Mouse (Mus musculus) heart, embryonic 14.5 days (tissue): ENCODE measurements at regions not wholly inside any gene's neighbourhood (a gene's known extent, or its start where the extent isn't known, plus 50 kb on each side); places are given as distances from the start of the nearest gene placed in this dataset.

ENCODE experiments used
- ATAC-seq: fragments of 200-750 bp; cut with Nextera tagmentation; 2 replicates; pipeline ENCODE4 v1.8.0; 2017; ENCODE audit warnings: low read depth, moderate TSS enrichment; ENCODE audit not compliant: insufficient number of reproducible peaks, insufficient read depth, low FRiP score
- H3K27ac ChIP-seq, 2 experiments: fragments of 200-500 bp in 1 of 2; fragments of 300-500 bp in 1 of 2; sonication (generic) in 1 of 2; replicated peaks in 1 of 2; 2 replicates each; pipeline ENCODE4 v1.5.1; 2012 to 2014; ENCODE audit warnings: low read depth in 2 of 2, low read length in 2 of 2, control low read depth in 1 of 2, mild to moderate bottlenecking in 1 of 2, mixed read lengths in 1 of 2; ENCODE audit not compliant: control insufficient read depth in 1 of 2, insufficient read depth in 1 of 2
- H3K27me3 ChIP-seq: fragments of 300-500 bp; sonication (generic); 2 replicates; pipeline ENCODE4 v1.6.1; 2014; ENCODE audit warnings: mild to moderate bottlenecking, low read length, control low read depth; ENCODE audit not compliant: control insufficient read depth, insufficient read depth
- H3K36me3 ChIP-seq: fragments of 300-500 bp; sonication (generic); 2 replicates; pipeline ENCODE4 v1.6.1; 2014; ENCODE audit warnings: mild to moderate bottlenecking, control low read depth, low read length, mixed read lengths; ENCODE audit not compliant: control insufficient read depth, insufficient read depth
- H3K4me1 ChIP-seq, 2 experiments: fragments of 200-500 bp in 1 of 2; fragments of 300-500 bp in 1 of 2; sonication (generic) in 1 of 2; 2 replicates each; pipeline ENCODE4 v1.6.1; 2012 to 2014; ENCODE audit warnings: low read length in 2 of 2, control low read depth in 1 of 2, mixed read lengths in 1 of 2; ENCODE audit not compliant: control insufficient read depth in 2 of 2, insufficient read depth in 2 of 2
- H3K4me2 ChIP-seq: fragments of 300-500 bp; sonication (generic); 2 replicates; pipeline ENCODE4 v1.6.1; 2014; ENCODE audit warnings: mild to moderate bottlenecking, low read length
- H3K4me3 ChIP-seq, 2 experiments: fragments of 200-500 bp in 1 of 2; fragments of 300-500 bp in 1 of 2; sonication (generic) in 1 of 2; 2 replicates each; pipeline ENCODE4 v1.5.1; 2012 to 2014; ENCODE audit warnings: low read length in 2 of 2, mild to moderate bottlenecking in 2 of 2, control low read depth in 1 of 2, low read depth in 1 of 2, moderate library complexity in 1 of 2; ENCODE audit not compliant: control insufficient read depth in 1 of 2, insufficient read depth in 1 of 2
- H3K9ac ChIP-seq: fragments of 300-500 bp; sonication (generic); 2 replicates; pipeline ENCODE4 v1.6.1; 2014; ENCODE audit warnings: mild to moderate bottlenecking, low read length
- H3K9me3 ChIP-seq: fragments of 300-500 bp; sonication (generic); 2 replicates; pipeline ENCODE4 v1.6.1; 2016; ENCODE audit warnings: low read length, control low read depth; ENCODE audit not compliant: control insufficient read depth
- WGBS: fragments of 180-500 bp; shearing (Covaris S2); extraction: QIAGEN DNeasy Blood & Tissue Kit; methylation state at CpG from one replicate; pipeline ENCODE4 v1.1.7; 2014; 5-methylcytosine and 5-hydroxymethylcytosine counted together

DNA sequence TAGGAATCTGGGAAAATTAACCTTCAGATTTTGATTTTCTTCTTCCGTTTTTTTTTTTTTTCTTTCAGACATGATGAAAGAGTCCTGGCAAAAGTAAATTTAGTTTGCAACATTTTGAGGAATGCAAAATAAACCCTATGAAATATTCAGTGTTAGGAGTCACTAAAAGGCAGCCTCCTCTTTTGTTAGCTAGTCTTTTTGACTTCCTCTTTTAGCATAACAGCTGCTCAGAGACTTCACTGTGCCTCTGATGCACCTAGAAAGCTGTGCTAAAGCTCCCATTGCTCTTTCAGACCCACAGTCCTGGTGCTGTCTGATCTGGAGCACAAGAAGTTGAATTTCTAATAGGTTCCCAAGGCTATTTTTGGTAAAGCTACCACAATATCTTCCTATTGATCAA lies 498.5 kb upstream of the Cblb start:
- no peaks in the 10 kb centered on the region for H3K9me3 ChIP-seq
- H3K36me3 ChIP-seq, result no peaks in the 10 kb centered on the region
- WGBS, result 86% methylated on average over 1 of the region's 1 CpGs
- H3K9ac ChIP-seq, result no peak overlapping the region
- no peak for ATAC-seq
- H3K27me3 ChIP-seq, result no peaks in the 10 kb centered on the region
- no peak overlapping the region for H3K4me3 ChIP-seq
- H3K27ac ChIP-seq, result no peak overlapping the region
- no peak overlapping the region for H3K4me2 ChIP-seq
- H3K4me1 ChIP-seq, result no peaks in the 10 kb centered on the region

DNA sequence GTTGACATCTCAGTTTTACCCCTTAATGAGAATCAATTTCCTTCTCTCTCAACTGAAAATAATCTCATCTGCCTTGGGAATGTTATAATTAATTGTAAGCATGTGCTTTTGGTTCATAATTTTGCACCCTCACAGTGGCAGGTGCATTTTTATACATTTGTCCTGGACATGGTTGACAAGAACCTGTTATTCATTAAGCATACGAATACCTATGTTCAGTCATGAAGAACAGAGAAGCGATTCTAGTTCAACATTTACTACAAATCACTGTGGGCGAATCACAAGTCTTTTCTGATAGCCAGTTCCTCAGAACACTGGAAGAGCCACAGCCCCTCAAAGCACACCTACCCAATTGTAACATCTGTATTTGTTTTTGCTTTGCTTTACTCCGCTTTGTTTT lies 487.3 kb upstream of the Cblb start:
- no peaks in the 10 kb centered on the region for H3K9me3 ChIP-seq
- H3K27me3 ChIP-seq, result no peaks in the 10 kb centered on the region
- H3K4me2 ChIP-seq, result no peak overlapping the region
- no peaks in the 10 kb centered on the region for H3K4me1 ChIP-seq
- H3K9ac ChIP-seq, result no peak overlapping the region
- 83% methylated on average over 4 of the region's 4 CpGs for WGBS
- H3K27ac ChIP-seq, result no peak overlapping the region
- no peak overlapping the region for H3K4me3 ChIP-seq
- no peaks in the 10 kb centered on the region for H3K36me3 ChIP-seq
- ATAC-seq, result no peak

DNA sequence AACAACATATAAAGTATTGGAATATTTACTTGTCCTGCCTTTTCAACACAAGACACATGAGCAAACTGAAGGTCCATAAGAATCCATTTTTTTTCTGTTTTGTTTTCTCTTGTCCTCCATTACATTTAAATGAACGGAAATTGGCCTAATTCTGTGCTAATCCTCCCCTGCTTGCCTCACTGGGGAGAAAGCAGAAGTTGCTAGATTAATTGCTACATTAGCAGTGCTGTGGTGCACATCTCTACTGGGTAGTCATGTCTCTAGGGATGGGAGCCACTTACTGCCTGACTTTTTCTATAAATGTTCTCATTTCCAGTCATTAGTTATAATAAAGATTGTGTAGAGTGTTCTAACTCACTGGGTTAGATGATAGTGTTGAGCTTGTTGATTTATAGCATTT lies 484.0 kb upstream of the Cblb start:
- H3K9ac ChIP-seq, result no peak overlapping the region
- H3K27me3 ChIP-seq, result no peaks in the 10 kb centered on the region
- H3K4me2 ChIP-seq, result no peak overlapping the region
- H3K4me3 ChIP-seq, result no peak overlapping the region
- H3K9me3 ChIP-seq, result no peaks in the 10 kb centered on the region
- ATAC-seq, result no peak
- no peaks in the 10 kb centered on the region for H3K36me3 ChIP-seq
- no peaks in the 10 kb centered on the region for H3K4me1 ChIP-seq
- 93% methylated on average over 1 of the region's 1 CpGs for WGBS
- H3K27ac ChIP-seq, result no peak overlapping the region

DNA sequence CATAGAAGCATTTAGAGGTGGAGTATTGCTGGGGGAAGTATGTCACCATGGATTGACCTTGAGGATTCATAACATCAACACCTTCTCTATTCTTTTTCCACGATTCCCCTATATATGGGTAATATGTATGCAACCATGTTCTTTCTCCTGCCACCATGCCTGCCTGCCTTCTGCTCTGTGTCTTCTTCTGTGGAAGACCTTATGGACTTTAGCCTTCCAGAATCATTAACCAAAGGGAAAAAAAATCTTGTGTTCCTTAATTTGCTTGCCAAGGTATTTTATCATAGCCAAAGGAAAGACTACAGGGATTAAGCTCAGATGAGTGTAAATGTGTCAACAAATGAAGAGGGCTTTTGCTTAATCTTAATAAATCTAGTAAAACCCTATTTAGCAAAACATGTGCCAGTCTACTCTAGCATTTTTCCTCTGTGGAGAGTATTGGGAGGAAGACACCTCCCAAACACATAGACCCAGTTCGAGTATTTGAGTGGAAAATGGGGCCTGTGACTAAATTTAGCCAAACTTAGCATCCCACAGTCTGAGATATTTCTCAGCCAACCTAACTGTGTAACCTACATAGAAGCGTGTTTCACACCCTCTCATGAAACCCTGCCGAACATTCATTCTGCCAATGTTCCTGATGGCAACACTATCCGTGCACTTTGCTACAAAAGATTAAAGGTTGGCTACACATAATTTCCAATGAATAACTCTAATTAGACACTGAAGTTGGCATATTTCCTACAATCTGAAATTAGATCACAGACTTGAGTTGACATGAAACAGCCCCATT lies 468.0 kb upstream of the Cblb start:
- 77% methylated on average over 5 of the region's 5 CpGs for WGBS
- H3K9me3 ChIP-seq, result no peaks in the 10 kb centered on the region
- ATAC-seq, result no peak

DNA sequence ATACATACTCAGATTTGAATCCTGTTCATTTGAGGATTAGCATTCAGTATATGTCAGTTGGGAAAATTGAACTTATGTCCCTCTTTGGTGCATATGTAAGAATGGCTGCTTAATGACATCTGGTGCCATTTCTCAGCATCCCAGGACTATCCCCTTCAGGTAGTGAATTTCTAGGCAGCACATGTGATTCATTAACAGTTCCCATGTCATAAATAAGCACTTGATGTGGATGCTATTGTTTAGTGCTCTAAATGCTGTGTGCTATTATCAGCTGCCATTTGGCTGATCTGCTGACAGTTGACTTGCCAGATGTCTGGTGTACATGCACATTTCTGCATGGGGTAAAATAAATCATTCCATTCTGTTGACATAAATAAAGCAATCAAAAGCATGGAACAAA lies 467.0 kb upstream of the Cblb start:
- Histone ChIP-seq H3K4me1 (no peaks in the 10 kb centered on the region), H3K36me3 (no peaks in the 10 kb centered on the region), H3K9ac (no peak overlapping the region), H3K27ac (no peak overlapping the region), H3K4me2 (no peak overlapping the region), H3K9me3 (no peaks in the 10 kb centered on the region), H3K4me3 (no peak overlapping the region), H3K27me3 (no peaks in the 10 kb centered on the region)
- no peak for ATAC-seq

More for the DNA sequence above, 468.0 kb upstream of the Cblb start:
- Histone ChIP-seq H3K9ac (no peak overlapping the region), H3K4me1 (no peaks in the 10 kb centered on the region), H3K27ac (no peak overlapping the region), H3K4me2 (no peak overlapping the region), H3K36me3 (no peaks in the 10 kb centered on the region), H3K4me3 (no peak overlapping the region), H3K27me3 (no peaks in the 10 kb centered on the region)

DNA sequence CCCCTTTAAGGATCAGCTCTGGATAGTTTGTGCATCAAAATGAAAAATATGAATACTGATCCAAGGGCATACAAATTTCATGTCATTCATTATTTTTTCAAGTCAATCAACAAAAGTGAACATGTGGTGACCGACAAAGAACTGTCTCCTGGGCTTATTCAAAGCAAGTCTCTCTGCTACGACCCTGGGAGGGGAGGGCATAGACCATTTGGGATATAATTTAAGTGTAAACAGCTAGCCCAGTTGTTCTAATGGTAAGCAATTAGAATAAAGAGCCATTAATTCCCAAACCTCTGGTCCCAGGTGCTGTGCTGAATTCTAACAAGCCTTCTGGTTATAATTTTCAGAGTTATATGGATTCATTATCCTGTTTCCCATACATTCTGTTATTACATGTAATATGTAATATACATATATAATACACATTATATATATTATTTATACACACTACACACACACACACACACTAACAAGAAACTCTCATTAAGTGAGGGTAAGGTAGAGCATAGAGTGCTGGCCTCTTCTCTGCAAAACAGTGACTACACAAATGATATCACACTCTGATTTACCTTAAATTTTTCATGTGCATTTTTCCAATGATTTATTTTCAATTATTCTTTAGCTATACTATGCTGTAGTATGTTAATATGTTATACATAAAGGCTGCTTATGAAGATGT lies 453.0 kb upstream of the Cblb start:
- ATAC-seq, result no peak
- WGBS, result 73% methylated on average over 2 of the region's 2 CpGs
- no peak overlapping the region for H3K27ac ChIP-seq
- H3K36me3 ChIP-seq, result no peaks in the 10 kb centered on the region
- H3K4me1 ChIP-seq, result no peaks in the 10 kb centered on the region
- no peak overlapping the region for H3K4me3 ChIP-seq
- no peaks in the 10 kb centered on the region for H3K9me3 ChIP-seq
- H3K4me2 ChIP-seq, result no peak overlapping the region
- no peak overlapping the region for H3K9ac ChIP-seq
- no peaks in the 10 kb centered on the region for H3K27me3 ChIP-seq

DNA sequence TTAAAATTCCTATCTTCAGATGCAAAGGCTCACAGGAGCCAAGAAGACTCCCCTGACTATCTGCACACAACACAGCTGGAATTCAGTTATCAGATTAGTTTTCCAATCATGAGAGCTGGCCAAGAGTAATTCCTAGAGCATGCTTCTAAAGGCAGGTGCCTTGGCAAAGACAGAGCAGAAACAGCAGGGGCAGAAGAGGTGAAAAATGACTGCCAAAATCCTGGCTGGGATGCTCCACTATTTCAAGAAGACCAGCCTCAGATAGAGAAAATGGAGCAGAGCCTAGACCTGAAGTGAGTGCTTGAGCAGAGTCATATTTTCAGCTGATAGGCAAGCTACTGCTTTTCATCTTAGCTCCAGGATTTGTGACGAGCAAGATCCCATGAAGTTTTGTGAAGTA lies 450.5 kb upstream of the Cblb start:
- no peak overlapping the region for H3K4me2 ChIP-seq
- no peak overlapping the region for H3K27ac ChIP-seq
- no peaks in the 10 kb centered on the region for H3K9me3 ChIP-seq
- WGBS, result 54% methylated on average over 1 of the region's 1 CpGs
- no peak for ATAC-seq
- H3K4me1 ChIP-seq, result no peaks in the 10 kb centered on the region
- H3K27me3 ChIP-seq, result no peaks in the 10 kb centered on the region
- no peak overlapping the region for H3K9ac ChIP-seq
- H3K4me3 ChIP-seq, result no peak overlapping the region
- H3K36me3 ChIP-seq, result no peaks in the 10 kb centered on the region
